Mouse (Mus musculus): ENCODE data around the gene Ubxn1.

DNA sequence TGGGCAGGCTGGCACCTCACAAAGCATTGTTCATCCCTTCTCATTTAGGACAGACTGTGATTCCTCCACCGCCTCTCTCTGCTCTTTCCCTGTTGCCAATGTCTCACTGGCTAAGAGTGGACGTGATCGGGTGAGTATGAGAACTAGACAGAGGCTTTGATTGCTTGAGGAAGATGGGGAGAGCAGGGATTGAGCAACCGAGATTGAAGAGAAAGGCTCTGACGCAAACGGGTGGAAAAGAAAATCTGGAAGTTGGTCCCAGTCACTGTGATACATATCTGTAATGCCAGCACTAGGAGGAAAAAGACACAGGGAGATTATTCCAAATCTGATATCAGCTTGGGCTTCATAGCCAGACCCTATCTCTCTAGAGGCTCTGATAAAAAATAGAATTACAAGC is 28.3 kb upstream of the Ubxn1 start:
- no peak for TF ChIP-seq CTCF (IDR thresholded peaks at IDR 0.05; ENCODE audit: extremely low read depth, insufficient read depth, insufficient read length, insufficient replicate concordance)
- no peak for TF ChIP-seq POLR2A (IDR thresholded peaks at IDR 0.05; ENCODE audit: low read depth, low read length)
